Mouse (Mus musculus): Measurements from ENCODE around the gene Olfr975.
"Not testable (repeated sequence)": the region's sequence is repeated elsewhere in the genome, so short reads cannot be mapped to it uniquely, and the experiment has no call there.

Olfr975 gene

DNA sequence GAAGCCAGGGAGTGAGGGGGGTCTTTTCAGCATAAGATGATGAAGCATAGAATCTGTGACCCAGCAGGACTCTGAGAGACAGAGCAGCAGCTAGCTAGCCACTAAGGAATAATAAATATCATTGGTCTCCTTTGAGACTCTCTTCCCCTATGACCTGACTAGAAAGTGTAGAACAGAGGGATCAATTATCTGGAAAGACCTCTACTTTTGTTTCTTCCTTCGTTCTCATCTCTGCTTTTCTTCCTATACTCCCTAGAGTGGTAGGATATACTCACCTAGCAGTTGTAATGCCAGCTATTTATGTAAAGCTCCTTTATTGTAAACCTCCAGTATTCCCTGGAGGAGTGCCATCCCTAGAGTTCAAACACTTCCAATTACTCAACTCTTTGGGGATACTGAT lies at the start of gene Olfr975:
Gene Olfr975, minus strand, starts transcription at position 101 of the 400 bp plus-strand sequence.
- DNase-seq: no peak

GRCm38 (mm10) chr9:39991813-39992212 lies 40.0 kb upstream of the Olfr975 start, which contains the start of gene Olfr978:
Olfr978 (plus strand) TSS chr9:39992113.
- no peak for DNase-seq

GRCm38 (mm10) chr9:39976581-39977145 lies 24.8 kb upstream of the Olfr975 start:
- DNase-seq: not testable (repeated sequence)

DNA sequence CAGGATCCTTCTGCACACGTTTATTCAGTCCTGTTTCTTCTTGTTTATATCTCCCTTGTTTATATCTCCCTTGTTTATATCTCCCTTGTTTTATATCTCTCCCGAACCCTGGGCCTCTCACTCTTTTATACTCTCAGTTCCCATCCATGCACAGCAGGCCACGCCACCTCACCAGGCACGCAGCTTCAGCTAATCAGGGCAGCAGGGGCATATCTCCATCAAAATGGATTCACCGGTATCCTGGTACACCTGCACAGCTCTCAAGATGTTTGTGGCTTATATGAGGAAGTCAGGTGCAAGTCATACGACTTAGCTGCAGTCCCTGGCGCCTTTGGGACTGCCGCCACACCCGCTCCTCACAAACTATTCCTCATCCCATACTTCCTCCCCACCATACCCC lies 9.2 kb upstream of the Olfr975 start, which contains the start of gene Olfr976:
Gene Olfr976, minus strand, starts transcription at position 101 of the 400 bp plus-strand sequence.
- DNase-seq: not testable (repeated sequence)

DNA sequence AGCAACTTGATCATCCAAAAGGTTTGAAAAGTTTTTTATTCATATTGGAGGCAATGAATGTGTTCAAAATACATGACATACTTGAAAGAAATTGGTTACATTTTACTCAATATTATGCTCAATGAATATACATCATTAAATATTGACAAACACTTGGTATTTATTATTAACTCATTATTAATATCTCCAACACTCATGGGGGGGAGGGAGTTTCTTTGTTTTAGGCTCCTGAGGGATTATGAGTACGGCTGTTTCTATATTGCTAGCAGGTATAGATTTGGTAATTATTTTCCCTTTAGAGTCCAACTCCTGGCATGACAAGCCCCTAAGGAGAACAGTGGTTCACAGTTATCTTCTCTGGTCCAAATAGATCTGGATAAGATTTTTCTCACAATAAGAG lies 14.6 kb downstream of the Olfr975 start, which contains the start of gene Olfr974:
Gene Olfr974, plus strand, starts transcription at position 301 of the 400 bp plus-strand sequence.
- no peak for DNase-seq

DNA sequence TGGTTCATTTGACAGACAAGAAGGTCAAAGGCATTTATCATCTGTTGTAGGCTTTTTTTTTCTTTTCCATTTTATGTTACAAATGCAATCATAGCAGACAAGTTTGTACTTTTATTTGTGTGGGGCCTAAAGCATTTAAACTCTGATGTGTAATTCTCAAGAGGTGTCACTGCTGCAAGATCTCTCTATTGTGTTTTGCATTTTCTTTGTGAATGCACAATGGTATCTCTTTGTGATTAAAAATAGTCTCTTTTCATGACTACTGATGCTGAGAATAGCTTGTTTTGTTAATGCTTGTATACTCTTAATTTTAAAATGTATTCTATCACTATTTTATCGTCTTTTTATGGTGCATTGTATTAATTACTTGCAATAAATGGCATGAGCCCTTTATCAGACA lies 23.0 kb downstream of the Olfr975 start:
- not testable (repeated sequence) for DNase-seq

GRCm38 (mm10) chr9:39927975-39928836 lies 23.6 kb downstream of the Olfr975 start:
- DNase-seq: not testable (repeated sequence)

DNA sequence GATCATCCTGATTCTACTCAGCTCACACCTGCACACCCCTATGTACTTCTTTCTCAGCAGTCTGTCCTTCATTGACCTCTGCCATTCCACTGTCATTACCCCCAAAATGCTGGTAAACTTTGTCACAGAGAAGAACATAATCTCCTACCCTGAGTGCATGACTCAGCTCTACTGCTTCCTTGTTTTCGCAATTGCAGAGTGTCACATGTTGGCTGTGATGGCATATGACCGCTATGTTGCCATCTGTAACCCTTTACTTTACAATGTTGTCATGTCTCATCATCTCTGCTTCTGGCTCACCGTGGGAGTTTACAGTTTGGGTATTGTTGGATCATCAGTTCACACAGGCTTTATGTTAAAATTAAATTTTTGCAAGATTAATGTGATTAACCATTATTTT lies 41.9 kb downstream of the Olfr975 start:
- DNase-seq: no peak

- no peak for DNase-seq
These were observed 44.8 kb downstream of the Olfr975 start, which contains the start of gene Olfr229 for GRCm38 (mm10) chr9:39907036-39907435. Olfr229 (plus strand) TSS chr9:39907336.

- DNase-seq: no peak
These were observed 46.7 kb downstream of the Olfr975 start for GRCm38 (mm10) chr9:39905106-39905505.
